Mouse (Mus musculus): ENCODE measurements around the gene Acer3. TPM values are rescaled to one million over a fixed set of nuclear protein-coding genes. Genes with fewer than 3 reads are reported as not detected.

Acer3 gene
- total RNA-seq (2022): 10 to 100 TPM in 3 of 4 experiments, 1 to 10 TPM in 1; 7.6 to 13.8 (median 12.4) TPM

DNA sequence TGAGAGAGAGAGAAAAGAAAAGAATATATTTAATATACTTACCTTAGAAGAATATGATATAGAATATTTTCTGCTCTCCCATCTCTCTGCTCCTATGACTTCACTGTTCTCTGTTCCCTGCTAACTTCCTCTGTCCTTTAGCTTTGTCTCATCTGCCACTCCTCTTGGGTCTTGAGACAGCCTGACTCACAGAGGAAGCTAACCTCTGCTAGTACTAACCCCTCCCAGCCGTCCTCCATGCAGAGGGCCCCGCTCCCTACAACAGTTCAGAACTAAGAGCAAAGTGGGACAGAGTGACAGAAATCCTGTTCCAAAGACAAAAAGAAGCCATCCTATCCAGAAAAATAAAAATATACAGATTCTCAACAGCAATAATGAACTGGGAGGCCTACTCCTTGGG, at the start of gene Acer3:
Acer3 (minus strand) TSS at position 126 of the 400 bp plus-strand sequence.
- no peak for DNase-seq (ENCODE audit: low spot score)

DNA sequence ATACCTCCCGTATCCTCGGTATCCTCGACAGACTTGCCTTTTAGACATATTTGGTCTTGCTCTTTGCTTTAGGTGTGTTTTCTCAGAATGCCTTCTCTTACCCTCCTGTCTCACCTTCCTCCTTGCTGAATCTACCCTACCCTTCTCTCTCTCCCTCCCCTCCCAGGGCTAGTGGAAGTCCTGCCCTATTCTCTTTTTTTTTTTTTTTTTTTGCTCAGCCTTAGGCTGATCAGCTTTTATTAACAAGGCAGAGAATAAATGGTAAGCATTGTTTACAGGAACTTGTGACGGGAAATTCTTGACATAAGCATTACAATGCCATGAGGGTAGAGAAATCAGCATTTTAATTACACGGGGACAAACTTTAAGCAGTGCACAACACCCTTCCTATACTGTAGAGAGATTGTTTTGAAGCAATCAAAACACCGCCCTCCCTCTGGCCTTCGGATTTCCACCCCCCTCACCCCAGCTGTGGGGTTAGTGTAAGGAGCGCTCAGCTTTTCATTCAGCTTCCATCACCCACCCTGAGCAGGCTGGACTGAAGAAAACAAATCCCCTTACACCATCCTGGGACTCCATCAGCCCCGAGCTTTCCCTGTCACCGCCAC, 48.9 kb upstream of the Acer3 start:
- DNase-seq (ENCODE audit: low spot score): no peak

DNA sequence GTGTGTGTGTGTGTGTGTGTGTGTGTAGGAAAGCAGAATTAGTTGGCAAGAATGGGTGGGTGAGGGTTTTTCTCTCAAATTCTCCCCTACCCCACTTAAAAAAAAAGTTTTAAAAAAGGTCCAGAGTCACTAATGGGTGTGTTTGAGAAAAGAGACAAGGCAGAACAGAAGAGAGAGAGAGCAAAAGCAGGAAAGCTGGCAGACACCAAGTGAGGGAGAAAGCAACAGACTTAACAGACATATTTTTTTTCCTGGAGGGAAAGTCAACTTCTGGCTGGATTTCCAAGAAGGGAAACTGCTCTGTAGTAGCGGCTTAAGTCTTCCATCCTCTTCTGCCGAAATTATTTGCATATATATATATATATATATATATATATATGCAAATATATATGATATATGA, 40.7 kb upstream of the Acer3 start:
- no peak for DNase-seq (ENCODE audit: low spot score)

DNA sequence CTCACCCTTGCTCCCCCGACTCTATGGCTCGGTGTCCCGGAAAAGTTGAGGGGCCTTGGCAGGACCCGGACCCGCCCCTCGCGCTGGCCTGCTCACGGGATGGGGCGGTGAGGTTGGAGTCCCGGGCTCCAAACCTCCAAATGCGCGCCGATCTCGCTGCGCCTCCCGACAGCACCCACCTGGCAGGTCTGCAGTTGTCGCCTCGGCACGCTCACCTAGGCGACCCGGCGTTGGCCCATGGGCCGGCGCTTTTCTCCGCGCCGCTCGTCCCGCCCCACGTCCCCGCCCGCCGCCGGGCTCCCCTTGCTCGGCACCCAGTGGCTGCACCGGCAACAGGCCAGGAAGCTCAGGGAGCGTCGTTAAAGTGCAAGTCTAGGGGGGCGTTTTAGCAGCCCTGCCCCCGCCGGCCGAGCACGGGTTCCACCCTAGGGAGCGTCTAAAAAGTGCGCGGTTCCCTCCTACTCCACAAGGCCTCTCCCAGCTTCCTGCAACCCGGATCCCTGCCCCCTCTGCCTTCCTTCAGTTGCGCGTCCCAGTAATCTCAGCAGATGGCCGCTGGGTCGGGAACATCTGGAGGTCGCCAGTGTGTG, 40.1 kb upstream of the Acer3 start, which contains the start of gene Tsku:
Tsku (minus strand) TSS at position 266 of the 590 bp plus-strand sequence.
- DNase-seq (ENCODE audit: low spot score): peak; percentile 91

DNA sequence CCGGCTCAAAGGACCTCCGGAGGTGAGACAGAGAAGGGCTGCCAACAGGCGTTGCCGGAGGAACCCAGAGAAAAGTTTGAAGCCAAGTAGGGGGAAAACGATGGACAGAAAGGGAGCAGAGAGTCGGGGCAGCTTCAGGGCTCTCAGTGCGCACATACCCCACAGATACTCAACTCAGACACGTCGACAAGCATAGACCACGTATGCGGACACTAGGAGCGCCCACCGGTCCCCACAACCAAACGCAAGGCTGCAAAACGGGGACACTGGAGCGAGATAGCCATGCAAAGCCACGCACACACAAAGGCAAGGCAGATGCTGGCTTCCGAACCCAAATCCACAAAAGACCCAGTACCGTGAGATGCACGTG, 39.6 kb upstream of the Acer3 start:
- DNase-seq (ENCODE audit: low spot score): no peak

DNA sequence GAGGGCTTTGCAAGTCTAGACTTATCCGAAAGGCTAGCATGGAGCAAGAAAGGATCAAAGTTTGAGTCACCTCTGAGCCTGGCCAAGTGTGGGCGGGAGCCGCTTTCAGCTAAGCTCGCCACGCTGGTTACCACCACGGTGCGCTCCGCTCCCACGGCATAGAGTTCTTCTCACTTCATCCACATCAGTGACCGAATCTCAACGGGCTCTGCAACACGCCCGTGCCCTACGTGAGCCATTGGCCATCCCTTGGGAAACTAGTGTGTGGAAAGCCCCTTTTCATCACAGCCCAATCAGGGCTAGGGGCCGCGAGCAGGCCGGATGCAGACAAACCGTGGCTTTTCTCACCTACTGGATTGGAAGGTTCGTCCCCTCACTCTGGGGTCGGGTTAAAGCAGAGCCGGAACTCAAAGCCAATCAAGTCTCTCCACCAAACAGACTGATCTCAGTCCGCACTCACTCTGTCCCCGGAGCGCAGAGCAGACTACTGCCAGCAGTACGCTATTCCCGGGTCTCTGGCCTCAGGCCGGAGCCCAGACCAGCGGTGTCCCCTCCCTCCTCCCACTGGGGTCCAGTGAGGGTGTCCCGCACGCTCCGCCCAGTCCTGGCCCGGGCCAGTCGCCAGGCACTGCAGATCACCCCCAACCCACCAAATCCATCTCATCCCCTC, 39.1 kb upstream of the Acer3 start:
- peak; percentile 51 for DNase-seq (ENCODE audit: low spot score)

DNA sequence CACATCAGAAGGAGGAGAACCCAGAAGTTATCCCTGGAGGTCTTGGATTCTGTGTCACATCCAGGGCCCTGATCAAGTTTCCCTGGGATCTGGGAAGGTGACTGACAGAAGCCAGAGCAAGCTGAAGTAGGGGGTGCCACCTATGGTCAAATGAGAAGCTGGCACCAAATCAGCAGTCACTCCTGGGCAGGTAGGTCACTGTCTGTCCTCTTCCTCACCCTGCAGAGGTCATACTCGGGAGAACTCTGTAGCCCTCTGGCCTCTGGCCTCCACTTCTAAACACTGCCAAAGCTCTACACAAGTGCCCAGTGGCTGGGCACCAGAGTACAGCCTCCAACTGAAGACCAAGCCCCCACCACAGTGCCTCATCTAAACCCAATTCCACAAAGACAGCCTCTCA, 37.0 kb upstream of the Acer3 start:
- no peak for DNase-seq (ENCODE audit: low spot score)

DNA sequence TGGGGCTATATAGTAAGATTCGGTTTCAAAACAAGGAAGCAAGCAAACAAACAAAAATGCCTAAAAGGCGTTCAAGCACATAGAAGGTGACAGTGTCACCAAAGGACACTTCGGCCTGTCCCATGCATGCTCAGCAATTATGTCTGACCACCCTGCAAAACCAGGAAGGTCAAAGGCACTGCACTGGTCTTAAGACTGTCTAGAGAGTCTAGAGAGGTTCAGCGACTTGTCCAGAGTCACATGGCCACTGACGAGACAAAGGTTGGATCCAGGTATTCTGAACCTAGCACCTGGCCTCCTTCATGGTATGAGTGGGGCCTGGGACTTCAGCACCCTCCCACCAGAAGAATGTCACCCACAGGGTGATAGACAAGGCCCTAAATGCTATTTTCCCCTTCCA, 36.3 kb upstream of the Acer3 start:
- DNase-seq (ENCODE audit: low spot score): no peak

DNA sequence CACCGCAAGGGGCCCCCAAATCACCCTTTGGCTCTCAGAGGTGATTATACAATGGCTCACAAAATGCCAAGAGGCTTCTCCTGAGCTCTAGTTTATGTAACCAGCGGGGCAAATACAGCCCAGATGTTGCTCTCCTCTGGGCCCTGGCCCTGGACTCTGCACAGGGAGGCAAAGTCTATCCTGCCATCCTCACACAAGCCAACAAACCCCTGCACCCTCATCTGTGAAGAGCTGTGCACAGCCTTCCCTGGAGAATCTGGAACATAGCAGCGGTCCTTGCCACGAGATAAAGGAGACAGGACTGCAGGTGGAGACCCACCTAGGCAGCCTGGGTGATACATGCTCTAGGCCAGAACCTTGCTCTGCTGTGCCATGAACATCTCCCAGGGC, 33.9 kb upstream of the Acer3 start:
- no peak for DNase-seq (ENCODE audit: low spot score)

DNA sequence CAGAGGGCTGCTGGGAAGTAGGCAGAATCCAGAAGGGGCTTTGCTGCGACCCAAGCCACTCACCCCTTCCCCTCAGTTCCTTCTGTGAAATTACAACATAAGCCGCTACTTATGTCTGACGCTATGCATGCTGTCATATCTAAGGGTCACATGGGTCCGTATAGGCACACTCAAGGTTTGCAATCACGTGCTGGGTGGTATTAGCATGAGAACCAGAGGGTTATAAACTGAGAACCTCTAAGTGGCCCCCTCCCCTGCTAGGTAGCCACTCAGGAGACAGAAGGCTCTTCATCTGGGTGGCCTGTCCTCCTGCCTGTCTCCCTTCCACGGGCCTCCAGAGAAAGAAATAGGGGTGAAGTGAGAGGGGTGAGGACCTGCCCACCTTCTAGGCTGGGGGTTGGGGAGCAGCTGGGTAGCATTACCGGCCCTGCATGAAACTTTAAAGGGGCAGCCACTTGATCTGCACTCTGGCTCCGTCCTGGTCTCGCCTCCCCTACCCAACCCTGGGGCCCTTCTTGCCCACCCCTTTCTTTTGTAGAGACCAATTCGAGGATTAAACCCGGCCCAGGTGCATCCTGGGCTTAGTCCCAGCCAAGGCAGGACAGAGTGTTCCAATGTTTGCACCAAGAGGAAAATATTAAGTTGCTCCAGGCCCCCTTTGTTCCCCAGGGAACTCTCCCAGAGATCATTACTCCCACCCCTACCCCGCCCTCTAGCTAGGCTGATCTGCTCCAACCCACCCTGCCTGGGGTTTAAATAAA, 33.3 kb upstream of the Acer3 start:
- no peak for DNase-seq (ENCODE audit: low spot score)

DNA sequence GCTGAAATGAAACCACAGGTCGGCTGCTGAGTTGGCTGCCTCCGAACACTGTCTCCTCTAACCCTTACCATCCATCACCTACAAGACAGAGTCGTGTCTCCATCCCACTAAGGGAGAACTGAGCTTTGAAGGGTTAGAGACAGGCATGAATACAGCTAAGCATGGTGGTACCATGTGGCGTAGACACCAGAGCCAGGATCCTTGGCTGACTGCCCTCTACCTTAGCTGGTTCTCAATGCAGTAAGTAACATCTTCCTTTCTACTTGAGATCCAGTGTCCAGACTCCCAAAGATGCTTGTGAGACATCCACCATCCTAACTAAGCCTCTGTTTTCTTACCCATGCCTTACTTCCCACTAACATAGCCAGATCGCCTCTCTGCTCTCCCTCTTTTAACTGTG, 32.6 kb upstream of the Acer3 start:
- no peak for DNase-seq (ENCODE audit: low spot score)

DNA sequence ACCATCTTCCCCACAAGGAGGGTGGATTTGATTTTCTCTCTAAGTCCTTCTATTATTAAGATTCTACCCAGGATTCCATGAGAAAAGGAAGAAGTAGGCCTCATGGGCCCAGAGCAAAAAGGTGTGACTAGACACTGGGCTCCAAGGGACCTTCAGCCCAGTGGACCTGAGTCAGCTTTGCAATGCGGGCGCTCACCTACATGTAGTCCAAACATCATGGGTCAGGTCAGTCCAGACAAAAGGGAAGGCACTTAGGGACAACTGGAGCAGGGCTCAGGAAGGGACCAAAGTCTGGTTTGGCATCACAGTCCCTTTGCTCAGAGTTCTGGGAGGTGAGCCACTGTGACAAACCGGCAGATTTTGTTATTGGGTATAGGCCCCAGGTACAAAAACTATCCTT, 30.5 kb upstream of the Acer3 start:
- DNase-seq (ENCODE audit: low spot score): no peak

DNA sequence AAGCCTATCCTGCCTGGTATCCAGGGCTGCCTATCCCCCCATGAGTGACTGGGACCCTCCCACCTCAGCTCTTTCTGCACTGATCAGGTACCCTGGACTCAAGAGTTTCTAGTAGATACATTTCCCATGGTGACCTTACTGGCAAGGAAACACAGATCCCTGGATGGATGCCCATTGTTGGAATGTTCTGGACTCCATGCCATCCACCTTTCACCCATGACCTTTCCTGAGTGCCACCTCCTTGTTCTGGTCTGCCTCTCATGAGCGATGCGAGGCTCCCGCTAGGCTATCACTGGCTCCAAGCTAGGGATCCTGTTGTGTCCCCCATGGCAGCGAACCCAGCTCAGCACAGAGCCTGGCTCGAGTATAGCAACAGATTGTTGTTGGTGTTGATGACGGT, 28.8 kb upstream of the Acer3 start:
- DNase-seq (ENCODE audit: low spot score): no peak

DNA sequence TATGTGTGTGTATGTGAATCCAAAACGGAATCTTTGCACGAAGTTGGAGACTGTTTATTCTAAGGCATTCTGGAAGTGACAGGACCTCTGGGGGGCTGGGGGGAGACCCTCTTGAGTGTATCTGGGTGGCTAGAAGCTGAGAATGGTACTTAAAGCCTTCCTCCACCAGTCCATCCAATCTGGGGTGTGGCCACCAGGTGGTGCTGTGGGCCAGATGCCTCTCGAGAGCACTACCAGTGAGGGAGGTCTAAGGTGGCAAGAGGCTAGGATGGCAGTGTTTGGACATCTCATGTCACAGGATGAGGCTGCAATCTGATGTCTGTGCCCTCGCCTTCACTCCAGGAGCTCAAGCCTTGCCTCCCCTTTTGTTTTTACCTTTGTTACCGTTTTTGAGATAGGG, 28.1 kb upstream of the Acer3 start:
- peak; percentile 82 for DNase-seq (ENCODE audit: low spot score)

DNA sequence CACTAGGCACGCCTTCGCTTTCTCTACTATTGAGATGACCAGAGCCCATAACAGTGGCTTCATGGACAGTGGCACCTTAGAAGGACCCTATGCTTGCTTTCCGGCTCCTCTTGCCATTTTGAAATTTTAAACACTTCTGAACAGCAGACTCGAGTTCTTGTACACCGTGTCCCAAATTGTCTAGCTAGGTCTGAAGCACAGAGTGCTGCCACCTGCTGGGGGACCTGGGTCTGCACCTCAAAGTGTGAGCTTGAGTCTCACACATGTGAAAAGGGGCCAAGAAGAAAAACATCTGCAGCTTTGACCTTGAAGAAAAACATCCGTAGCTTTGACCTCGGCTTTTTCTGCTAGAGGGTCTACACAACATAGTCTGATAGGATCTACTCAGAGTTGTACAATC, 27.0 kb upstream of the Acer3 start:
- DNase-seq (ENCODE audit: low spot score): peak; percentile 45

DNA sequence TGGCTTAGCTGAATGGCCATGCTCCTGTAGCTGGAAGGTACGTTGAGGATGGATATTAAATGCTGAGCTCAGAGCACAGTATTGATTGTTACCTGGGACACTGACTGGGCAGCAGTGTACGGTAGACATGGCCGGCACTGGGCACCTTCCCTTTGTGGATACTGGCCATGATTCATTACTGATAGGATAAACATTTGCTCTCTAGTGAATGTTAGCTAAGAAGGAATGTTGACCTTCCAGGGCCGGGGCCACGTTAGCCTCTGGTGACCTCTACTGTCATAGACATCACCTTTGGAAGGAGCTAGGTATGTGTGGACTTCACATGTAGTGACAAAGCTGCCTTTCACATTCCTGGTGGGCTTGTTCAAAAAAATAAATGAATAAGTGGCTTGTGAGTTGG, 26.5 kb upstream of the Acer3 start:
- no peak for DNase-seq (ENCODE audit: low spot score)

DNA sequence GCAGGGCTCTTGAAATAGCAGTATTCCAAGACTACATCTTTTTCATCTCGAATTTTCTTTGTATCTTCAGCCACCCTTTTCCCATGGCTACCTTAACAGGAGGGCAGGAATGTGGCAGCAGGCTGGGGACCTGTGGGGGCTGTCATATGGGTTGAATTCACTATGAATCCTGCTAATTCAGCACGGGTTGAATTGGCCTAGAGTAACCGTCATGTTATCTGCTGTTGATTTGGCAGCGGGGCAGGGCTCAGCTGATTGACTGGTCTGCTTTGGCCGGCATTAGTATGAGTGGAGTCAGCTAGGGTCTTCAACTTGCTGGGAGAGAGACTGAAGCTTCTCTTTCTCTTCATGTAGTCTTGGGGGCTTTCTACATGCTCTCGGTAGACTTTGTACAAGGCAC, 24.0 kb upstream of the Acer3 start:
- no peak for DNase-seq (ENCODE audit: low spot score)

DNA sequence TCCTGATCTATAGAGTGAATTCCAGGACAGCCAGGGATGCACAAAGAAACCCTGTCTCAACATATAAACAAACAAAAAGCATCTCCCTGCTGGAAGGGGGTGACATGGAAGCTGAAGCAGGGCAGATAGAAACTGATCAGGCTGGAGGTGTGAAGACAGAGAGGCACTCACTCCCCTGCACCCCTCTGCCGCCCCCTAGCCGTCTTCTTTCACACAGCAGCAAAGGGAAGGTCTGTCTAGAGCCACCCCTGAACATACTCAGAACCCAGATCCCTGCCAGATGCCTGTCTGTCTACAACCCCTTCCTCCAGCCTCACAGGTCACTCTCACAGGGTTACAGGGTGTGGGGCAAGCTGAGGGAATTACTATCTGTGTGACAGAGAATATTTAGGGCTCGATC, 23.4 kb upstream of the Acer3 start:
- DNase-seq (ENCODE audit: low spot score): no peak

DNA sequence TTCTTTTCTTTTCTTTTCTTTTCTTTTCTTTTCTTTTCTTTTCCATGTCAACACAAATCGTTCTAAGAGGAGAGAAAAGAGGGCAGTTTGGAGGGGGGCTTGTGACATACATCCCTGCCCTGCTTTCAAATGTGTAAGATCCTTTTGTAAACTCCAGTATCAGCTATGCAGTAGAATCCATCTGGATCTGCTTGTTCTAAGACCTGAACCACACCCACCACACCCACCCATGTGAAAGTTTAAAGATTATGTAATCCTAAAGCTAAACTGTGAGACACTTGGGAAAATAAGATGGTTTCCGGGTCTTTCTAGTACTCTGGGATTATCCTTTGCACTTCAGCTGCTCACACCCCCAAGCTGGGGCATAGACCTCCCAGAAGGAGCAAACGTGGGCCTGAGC, 21.2 kb upstream of the Acer3 start:
- no peak for DNase-seq (ENCODE audit: low spot score)

DNA sequence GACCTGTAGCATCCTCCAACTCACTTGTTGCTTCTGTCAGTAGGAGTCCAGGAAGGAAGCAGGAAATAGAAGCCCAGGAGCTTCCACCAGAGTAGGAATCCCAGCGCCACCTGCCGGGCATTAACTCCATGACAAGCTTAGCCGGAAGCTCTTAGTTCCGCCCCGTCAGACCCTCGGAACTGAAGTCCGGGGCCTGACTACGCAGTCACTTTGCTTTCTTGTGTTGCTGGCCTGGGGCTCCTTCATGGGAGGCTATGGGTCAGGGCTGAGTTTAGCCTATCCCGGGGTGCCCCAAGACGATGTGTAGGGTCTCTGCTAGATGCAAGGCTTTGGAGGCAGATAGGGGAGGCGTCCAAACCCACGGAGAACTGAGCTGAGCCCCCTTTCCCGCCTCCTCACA, 20.5 kb upstream of the Acer3 start:
- DNase-seq (ENCODE audit: low spot score): peak; percentile 85

DNA sequence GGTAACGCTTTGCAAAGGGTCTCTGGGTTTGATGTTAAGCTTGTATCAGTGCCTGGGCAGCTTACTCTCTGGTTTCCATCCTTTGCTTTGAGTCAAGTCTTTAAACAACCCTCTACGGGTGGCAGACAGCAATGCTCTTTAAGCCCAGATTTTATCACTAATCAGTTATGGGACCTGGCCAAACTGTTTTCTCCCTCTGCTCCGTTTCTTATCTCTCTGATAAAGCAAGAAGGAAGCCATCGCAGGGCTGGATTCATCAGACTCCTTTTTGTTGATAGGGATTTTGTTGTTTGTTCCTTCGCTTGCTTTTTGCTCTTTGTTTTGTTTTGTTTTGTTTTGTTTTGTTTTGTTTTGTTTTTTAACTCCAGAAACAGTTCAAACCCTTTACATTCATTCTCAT, 19.3 kb upstream of the Acer3 start:
- DNase-seq (ENCODE audit: low spot score): no peak

DNA sequence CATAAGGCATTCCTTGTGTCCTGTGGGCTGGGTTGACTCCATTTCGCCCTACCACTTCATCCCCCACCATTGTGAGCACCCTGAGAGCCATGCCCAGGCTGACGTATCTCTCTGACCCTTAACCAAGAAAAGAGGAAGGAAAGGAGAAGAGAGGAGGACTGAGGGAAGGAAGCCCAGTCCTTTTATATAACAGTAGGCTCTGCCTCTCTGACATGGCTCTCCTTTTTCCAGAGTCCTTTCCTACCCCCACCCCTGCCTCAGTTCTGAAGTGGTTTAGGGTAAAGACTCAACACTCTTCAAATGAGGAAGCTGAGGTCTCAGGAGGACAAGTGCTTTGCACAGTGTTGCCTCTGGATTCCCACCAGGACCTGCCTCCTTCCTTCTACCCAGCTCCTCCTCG, 13.0 kb upstream of the Acer3 start:
- DNase-seq (ENCODE audit: low spot score): no peak

DNA sequence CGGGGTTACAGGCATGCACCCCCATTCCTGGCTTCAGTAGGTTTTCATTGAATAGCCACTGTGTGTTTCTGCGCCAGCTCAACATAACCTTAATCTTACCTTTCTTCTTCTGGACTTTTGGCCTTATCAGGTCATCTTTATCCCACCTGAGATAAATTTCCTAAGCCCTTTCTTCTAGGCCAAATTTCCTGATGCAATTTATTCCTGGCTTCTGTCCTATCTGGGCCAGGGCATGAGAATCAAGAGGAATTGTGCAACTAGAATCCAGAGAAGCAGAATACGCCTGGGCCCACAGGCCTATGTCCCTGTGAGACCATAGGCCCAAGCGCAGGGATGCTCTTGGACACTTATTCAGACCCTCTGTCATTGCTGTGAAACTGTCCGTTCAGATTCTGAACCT, 12.5 kb upstream of the Acer3 start:
- DNase-seq (ENCODE audit: low spot score): no peak
